Mouse (Mus musculus) MEL (cell line): ENCODE data around the gene Cfap43.

Experiments used
- BHLHE40 ChIP-seq: IDR thresholded peaks from 2 replicates; pipeline ENCODE4 v1.6.1; 2012; ENCODE audit warnings: low read depth, mild to moderate bottlenecking, inconsistent platforms, low read length, improper control_type of control experiment, borderline replicate concordance
- CTCF ChIP-seq, 3 experiments: IDR thresholded peaks in 2 of 3; conservative IDR thresholded peaks in 1 of 3; 2 replicates each; pipeline ENCODE4 v1.5.1; 2011 to 2012; ENCODE audit warnings: low read length in 3 of 3, low read depth in 2 of 3, mild to moderate bottlenecking in 2 of 3, improper control_type of control experiment in 1 of 3, inconsistent platforms in 1 of 3, mixed read lengths in 1 of 3, moderate library complexity in 1 of 3; ENCODE audit not compliant: control insufficient read depth in 1 of 3, insufficient read depth in 1 of 3, poor library complexity in 1 of 3, severe bottlenecking in 1 of 3
- ELF1 ChIP-seq: IDR thresholded peaks from 2 replicates; pipeline ENCODE4 v1.6.1; 2014; ENCODE audit warnings: low read depth, mild to moderate bottlenecking, inconsistent platforms, low read length, improper control_type of control experiment, moderate library complexity
- EP300 ChIP-seq, 2 experiments: IDR thresholded peaks; 2 replicates each; pipeline ENCODE4 v1.6.1; 2011; ENCODE audit warnings: improper control_type of control experiment in 2 of 2, low read length in 2 of 2, low read depth in 1 of 2, mild to moderate bottlenecking in 1 of 2
- GABPA ChIP-seq: IDR thresholded peaks from 2 replicates; pipeline ENCODE4 v1.6.1; 2012; ENCODE audit warnings: low read depth, mild to moderate bottlenecking, inconsistent platforms, low read length, improper control_type of control experiment, moderate library complexity
- GATA1 ChIP-seq: IDR thresholded peaks from 2 replicates; pipeline ENCODE4 v1.6.1; 2011; ENCODE audit warnings: low read depth, low read length, improper control_type of control experiment
- JUND ChIP-seq: IDR thresholded peaks from 2 replicates; pipeline ENCODE4 v1.6.1; 2011; ENCODE audit warnings: low read depth, mild to moderate bottlenecking, improper control_type of control experiment, low read length
- MAX ChIP-seq: IDR thresholded peaks from 2 replicates; pipeline ENCODE4 v1.6.1; 2011; ENCODE audit warnings: low read length, improper control_type of control experiment
- MAZ ChIP-seq: IDR thresholded peaks from 2 replicates; pipeline ENCODE4 v1.6.1; 2012; ENCODE audit warnings: low read depth, mild to moderate bottlenecking, inconsistent platforms, low read length, improper control_type of control experiment
- POLR2A ChIP-seq, 2 experiments: IDR thresholded peaks; 2 replicates each; pipeline ENCODE4 v1.6.1; 2011 to 2012; ENCODE audit warnings: low read length in 2 of 2, mild to moderate bottlenecking in 2 of 2, control low read depth in 1 of 2, improper control_type of control experiment in 1 of 2, low read depth in 1 of 2, moderate library complexity in 1 of 2; ENCODE audit not compliant: control insufficient read depth in 1 of 2, insufficient read depth in 1 of 2, poor library complexity in 1 of 2
- POLR2AphosphoS2 ChIP-seq: IDR thresholded peaks from 2 replicates; pipeline ENCODE4 v1.6.1; 2011; ENCODE audit warnings: low read length, improper control_type of control experiment
- RAD21 ChIP-seq: IDR thresholded peaks from 2 replicates; pipeline ENCODE4 v1.6.1; 2011; ENCODE audit warnings: mild to moderate bottlenecking, low read depth, low read length, improper control_type of control experiment

GRCm38 (mm10) chr19:47817692-47818091 lies 101.4 kb downstream of the Cfap43 start:
- no peak for TF ChIP-seq ELF1
- no peak for TF ChIP-seq EP300 (IDR thresholded peaks at IDR 0.05; ENCODE audit: low read depth in 1 of 2, low read length in 2 of 2)
- TF ChIP-seq JUND = no peak
- no peak for TF ChIP-seq CTCF (IDR thresholded peaks at IDR 0.05 in 2 of 3, conservative IDR thresholded peaks at IDR 0.05 in 1 of 3; ENCODE audit: control insufficient read depth in 1 of 3, insufficient read depth in 1 of 3, low read depth in 2 of 3, low read length in 3 of 3, poor library complexity in 1 of 3, severe bottlenecking in 1 of 3)
- no peak for TF ChIP-seq POLR2AphosphoS2
- TF ChIP-seq GATA1 = no peak
- TF ChIP-seq MAZ = no peak
- TF ChIP-seq POLR2A (IDR thresholded peaks at IDR 0.05; ENCODE audit: control insufficient read depth in 1 of 2, insufficient read depth in 1 of 2, low read depth in 1 of 2, low read length in 2 of 2, poor library complexity in 1 of 2) = no peak
- TF ChIP-seq RAD21 = no peak
- no peak for TF ChIP-seq BHLHE40
- no peak for TF ChIP-seq MAX
- no peak for TF ChIP-seq GABPA
